Mouse (Mus musculus) c-Kit-negative CD71-positive TER-119-positive erythroid progenitor cells, embryonic 14.5 days (primary cell): ENCODE measurements around the gene Chd8.
"Not testable (repeated sequence)": the region's sequence is repeated elsewhere in the genome, so short reads cannot be mapped to it uniquely, and the experiment has no call there.

Source experiments
- DNase-seq: peaks from one replicate; pipeline ENCODE4 v3.0.0-alpha.2; 2013; ENCODE audit warnings: low read depth, low spot score

Chd8 gene

GRCm38 (mm10) chr14:52257484-52258213 is at the start of gene Chd8:
Chd8 (minus strand) TSS chr14:52257780.
- DNase-seq = peak; percentile 92

- peak; percentile 33 for DNase-seq
Measured at GRCm38 (mm10) chr14:52306100-52306499, 48.5 kb upstream of the Chd8 start.

DNA sequence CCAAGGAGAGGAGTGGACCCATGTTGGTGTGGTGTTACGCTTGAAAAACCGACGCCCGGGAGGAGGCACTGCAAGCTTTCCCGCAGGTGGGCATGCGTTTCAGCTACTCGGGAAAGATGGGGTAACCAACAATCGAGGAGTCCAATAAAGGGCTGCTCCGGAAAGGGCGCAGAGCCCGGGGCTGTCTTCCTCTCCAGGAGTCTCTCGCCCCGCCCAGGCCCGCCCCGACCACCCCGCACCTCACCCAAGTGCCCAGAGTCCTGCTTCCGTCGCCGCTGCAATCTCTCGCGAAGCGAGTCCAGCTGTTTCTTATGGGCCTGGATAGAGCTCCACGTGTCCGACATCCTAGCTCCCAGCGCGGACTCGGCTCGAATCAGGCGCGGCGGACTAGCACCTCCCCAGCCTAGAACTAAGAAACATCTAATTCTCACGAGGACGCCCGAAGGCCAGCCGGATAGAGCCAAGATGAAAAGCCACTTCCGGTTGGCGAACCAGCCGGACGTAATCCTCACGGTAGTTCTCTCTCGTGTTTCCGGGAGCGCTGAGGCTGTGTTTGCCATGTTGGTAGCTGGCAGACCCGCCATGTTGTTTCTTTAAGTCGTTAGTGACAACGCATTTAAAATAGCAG is 47.2 kb upstream of the Chd8 start, which contains the start of gene Mettl3:
Gene Mettl3, minus strand, starts transcription at position 485 of the 628 bp plus-strand sequence.
- peak; percentile 82 for DNase-seq

GRCm38 (mm10) chr14:52303517-52303916 is 45.9 kb upstream of the Chd8 start:
- not testable (repeated sequence) for DNase-seq

GRCm38 (mm10) chr14:52295558-52296264 is 38.1 kb upstream of the Chd8 start:
- no peak for DNase-seq

- DNase-seq = no peak
Measured at GRCm38 (mm10) chr14:52284191-52284590, 26.6 kb upstream of the Chd8 start.

DNA sequence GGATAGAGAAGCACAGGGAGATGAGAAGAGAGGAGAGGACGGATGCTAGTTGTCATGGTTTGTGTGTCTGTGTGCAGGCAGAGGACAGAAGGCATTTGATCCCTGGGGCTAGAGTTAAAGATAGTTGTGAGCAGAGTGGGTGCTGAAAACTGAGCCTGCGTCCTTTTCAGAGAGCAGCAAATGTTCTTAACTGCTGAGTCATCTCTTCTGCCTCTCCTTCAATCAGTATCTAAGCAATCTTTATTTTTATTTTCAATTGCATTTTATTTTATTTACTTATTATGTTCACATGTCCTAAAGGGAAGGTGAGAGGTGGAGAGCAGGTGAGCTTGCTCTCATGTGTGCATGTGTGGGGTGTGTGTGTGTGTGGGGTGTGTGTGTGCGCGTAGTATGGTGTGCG is 26.0 kb upstream of the Chd8 start:
- DNase-seq = no peak

GRCm38 (mm10) chr14:52279747-52280120 is 22.2 kb upstream of the Chd8 start:
- no peak for DNase-seq

GRCm38 (mm10) chr14:52278932-52279746 is 21.6 kb upstream of the Chd8 start, which contains the start of the genes Tox4 and Rab2b:
Tox4 (plus strand) TSS chr14:52279146.
Rab2b (minus strand) TSS chr14:52279545.
- DNase-seq = peak; percentile 96

GRCm38 (mm10) chr14:52277210-52277609 is 19.6 kb upstream of the Chd8 start:
- no peak for DNase-seq

DNA sequence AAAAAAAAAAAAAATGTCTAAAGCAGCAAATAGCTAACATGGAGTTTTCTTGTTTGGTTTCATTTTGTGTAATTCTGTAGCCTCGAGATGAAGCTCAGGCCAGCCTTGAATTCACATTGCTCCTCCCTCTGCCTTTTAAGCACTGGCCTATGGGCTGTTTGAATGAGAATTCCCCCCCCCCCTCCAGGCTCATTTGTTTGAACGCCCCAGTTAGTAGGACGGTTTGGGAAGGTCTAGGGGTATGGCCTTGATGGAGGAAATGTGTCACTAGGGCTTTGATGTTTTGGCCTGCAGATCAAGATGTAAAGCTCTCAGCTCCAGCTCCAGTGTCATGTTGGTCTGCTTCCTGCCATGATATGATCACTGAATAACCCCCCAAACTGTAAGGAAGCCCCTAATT is 15.2 kb upstream of the Chd8 start:
- no peak for DNase-seq

DNA sequence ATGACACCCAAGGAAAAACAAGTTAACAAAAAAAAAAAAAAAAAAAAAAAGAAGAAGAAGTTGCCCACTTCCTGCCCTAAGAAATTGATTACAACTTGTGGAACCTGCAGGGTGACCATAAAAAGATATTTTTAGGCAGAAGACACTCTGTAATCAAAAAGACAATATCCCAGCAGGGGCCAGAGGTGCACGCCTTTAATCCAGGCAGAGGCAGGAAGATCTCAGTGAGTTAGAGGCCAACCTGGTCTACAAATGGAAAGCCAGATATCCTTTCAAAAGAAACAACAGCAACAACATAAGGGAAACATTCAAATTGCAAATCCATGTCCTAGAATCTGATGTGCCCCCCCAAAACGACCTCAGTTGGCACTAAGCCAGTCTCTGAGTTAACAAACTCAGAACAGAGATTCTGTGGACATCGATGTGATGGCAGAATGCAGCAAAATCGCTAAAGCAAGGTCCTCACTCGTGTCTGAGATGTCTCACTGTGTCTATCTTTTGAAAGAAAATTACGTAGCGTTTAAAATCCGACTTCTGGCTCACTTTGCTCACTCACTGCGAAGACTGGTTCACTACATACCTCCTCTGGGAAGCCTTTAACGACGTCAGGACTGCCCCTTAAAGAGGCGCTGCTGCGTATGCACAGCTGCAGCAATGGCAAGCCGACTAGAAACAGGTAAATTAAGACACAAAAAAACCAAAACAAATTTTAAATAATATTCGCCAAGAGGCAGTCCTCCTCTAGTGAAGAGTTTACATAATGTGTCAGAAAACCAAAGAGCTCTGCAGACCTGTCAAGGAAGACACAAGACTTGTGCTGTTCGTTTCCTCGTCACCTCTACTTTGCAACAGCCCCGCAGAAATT is 1.0 kb downstream of the Chd8 start:
- DNase-seq = peak; percentile 27

DNA sequence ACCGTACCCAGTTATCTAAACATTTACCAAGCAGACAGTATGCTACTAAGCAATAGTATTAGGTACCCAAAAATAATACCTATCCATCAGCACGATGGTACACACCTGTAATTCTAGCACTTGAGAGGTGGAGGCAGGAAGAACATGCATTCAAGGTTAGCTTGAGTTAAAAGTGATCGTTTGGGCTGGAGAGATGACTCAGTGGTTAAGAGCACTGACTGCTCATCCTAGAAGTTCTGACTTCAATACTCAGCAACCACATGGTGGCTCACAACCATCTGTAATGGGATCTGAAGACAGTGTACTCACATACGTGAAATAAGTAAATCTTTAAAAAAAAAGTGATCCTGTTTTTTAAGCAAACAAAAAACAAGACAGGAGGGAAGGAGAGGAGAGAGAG is 11.5 kb downstream of the Chd8 start:
- no peak for DNase-seq

DNA sequence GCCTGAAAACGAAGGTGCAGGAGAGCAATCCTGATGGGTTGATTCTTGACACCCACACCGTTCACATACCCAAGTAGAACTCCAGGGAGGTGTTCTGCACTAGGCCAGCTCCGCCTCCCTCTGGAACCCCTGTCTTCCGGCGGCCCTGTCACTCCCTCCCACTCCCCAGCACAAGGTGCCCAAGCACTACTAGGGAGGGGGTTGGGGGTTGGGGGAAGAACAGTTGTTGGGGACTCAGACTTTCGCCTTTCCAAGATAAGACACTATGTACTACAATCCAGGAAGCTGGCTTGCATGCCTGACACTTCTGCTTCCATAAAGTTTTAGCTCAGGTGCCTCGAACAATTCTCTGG is 12.9 kb downstream of the Chd8 start:
- DNase-seq = no peak

GRCm38 (mm10) chr14:52244041-52244689 is 13.4 kb downstream of the Chd8 start:
- peak; percentile 100 for DNase-seq

- DNase-seq = no peak
Measured at GRCm38 (mm10) chr14:52236216-52236615, 21.4 kb downstream of the Chd8 start.

DNA sequence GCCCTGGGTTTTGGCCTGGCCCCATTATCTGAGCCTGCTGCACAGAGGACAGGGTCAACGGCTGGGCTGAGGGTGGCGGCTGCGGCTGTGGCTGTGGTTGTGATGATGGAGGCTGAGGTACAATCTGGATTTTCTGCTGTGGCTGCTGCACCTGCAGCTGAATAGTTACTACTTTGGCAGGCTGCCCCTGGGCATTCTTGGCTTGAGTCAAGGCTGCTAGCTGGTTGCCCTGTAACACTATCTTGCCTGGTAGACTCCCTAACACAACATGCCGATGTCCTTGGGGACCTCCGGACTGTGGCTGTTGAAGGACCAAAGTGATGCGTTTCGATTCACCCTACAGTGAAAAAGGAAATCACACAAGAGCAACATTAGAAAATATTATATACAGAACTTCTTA is 22.4 kb downstream of the Chd8 start:
- DNase-seq = no peak

- DNase-seq = no peak
Measured at GRCm38 (mm10) chr14:52232249-52232648, 25.3 kb downstream of the Chd8 start.

- DNase-seq = no peak
Measured at GRCm38 (mm10) chr14:52225972-52226371, 31.6 kb downstream of the Chd8 start.

- no peak for DNase-seq
Measured at GRCm38 (mm10) chr14:52217261-52217660, 40.3 kb downstream of the Chd8 start.
